Comparison of ENCODE assay signal across 8 mouse cellular contexts in genomic region chr5:66745996-66746681, GRCm38 (mm10). TPM values are rescaled to one million over a fixed set of nuclear protein-coding genes. Genes with fewer than 3 reads are reported as not detected.
DNase-seq lines count a peak whose midpoint lies in the region; ATAC-seq and TF ChIP-seq lines count a peak whose summit lies in the region.

No protein-coding gene starts in this region.

- 2% methylated on average over 38 of the region's 42 CpGs for WGBS in lung, postnatal 0 days

- TF ChIP-seq CTCF in lung, postnatal 0 days (IDR thresholded peaks at IDR 0.05) = no peak; the same call in none of the 2 replicates

- H3K4me3 ChIP-seq in lung, postnatal 0 days (ENCODE audit: low read depth, low read length) = peak overlapping the region; percentile 72

- no peak for TF ChIP-seq EP300 in lung, postnatal 0 days (IDR thresholded peaks at IDR 0.05)

- H3K36me3 ChIP-seq in lung, postnatal 0 days (ENCODE audit: insufficient read depth, low read length) = no peaks in the 10 kb centered on the region

- H3K4me1 ChIP-seq in lung, postnatal 0 days (ENCODE audit: insufficient read depth, low read depth, low read length) = peaks cover 4% of the 10 kb centered on the region

- H3K27me3 ChIP-seq in lung, postnatal 0 days (replicated peaks; ENCODE audit: insufficient read depth, low read length) = no peaks in the 10 kb centered on the region

- H3K27ac ChIP-seq in lung, postnatal 0 days (ENCODE audit: low read length) = peak overlapping the region; percentile 52

- peak; percentile 58 for ATAC-seq in lung, postnatal 0 days
- no peak for ATAC-seq in monocyte, adult 5-6 weeks (replicated peaks; ENCODE audit: insufficient number of reproducible peaks, low FRiP score, low TSS enrichment, poor library complexity, severe bottlenecking)

- peak overlapping the region; percentile 92 for H3K4me2 ChIP-seq in lung, postnatal 0 days (replicated peaks; ENCODE audit: low read depth, low read length)

- intact Hi-C loops in heart, postnatal 36 days (cut with DNase I) = loop anchor here (2.0 to 5.0 kb wide), 6 partner anchors 27 to 196 kb away; no protein-coding TSS in a partner anchor

- H3K9ac ChIP-seq in lung, postnatal 0 days (replicated peaks; ENCODE audit: low read depth) = peak overlapping the region; percentile 60

- DNase-seq in ES-CJ7 (ENCODE audit: low read depth, low spot score) = peak; percentile 37
- peak; percentile 87 for DNase-seq in cerebellum, adult 11-12 months
- DNase-seq in forelimb bud, embryonic 11.5 days (ENCODE audit: low read depth, low spot score) = peak; percentile 59
- DNase-seq in heart, postnatal 36 days = peak; percentile 57 to 78
- peak; percentile 54 for DNase-seq in layer of hippocampus, adult 9-11 months
- DNase-seq in lung, postnatal 0 days (ENCODE audit: low spot score) = peak; percentile 56
- peak; percentile 64 to 66 for DNase-seq in right cerebral cortex, postnatal 10 days (ENCODE audit: low spot score in 2 of 2)

- H3K9me3 ChIP-seq in lung, postnatal 0 days (ENCODE audit: low read length) = no peaks in the 10 kb centered on the region

RNA-seq across cellular contexts. Expression of gene Limch1, which starts 0.5 kb away (rescaled TPM):
- total RNA-seq in heart, postnatal 36 days (2021) = 100 to 1,000 TPM; 238 to 297 TPM
- polyA plus RNA-seq in lung, postnatal 0 days (2015; fragmentation: Nextera tagmentation; extraction: Ambion mirVana) = 368 and 398 TPM in 2 replicates
- not detected in 3 replicates for total RNA-seq in monocyte, adult 5-6 weeks (2017)

Comparison
In these comparisons a context has a peak if more than half of its experiments do, and no peak if none do; other contexts are left out.
1. DNase-seq: peak in every context shown above with its lines; median percentile 87 in cerebellum, adult 11-12 months; 68 in heart, postnatal 36 days; 65 in right cerebral cortex, postnatal 10 days; 59 in forelimb bud, embryonic 11.5 days; 56 in lung, postnatal 0 days; 54 in layer of hippocampus, adult 9-11 months; 37 in ES-CJ7.
2. RNA of gene Limch1, which starts 0.5 kb away (total RNA-seq): 238 to 297 TPM in heart, postnatal 36 days; not detected in monocyte, adult 5-6 weeks; every median in the first group is over 100 times any median in the second.